Mouse (Mus musculus): ENCODE data around the gene Adgb. TPM values are rescaled to one million over a fixed set of nuclear protein-coding genes. Genes with fewer than 3 reads are reported as not detected.

Adgb gene
- polyA plus RNA-seq, 1 experiment: 2.0 TPM

GRCm38 (mm10) chr10:10314521-10314920 lies 157.6 kb downstream of the Adgb start:
- 67% methylated on average over 5 of the region's 5 CpGs for WGBS
- no peak for DNase-seq
- no peak overlapping the region for H3K4me3 ChIP-seq (replicated peaks; ENCODE audit: extremely low read depth, low read depth, low read length)
- TF ChIP-seq POLR2A (IDR thresholded peaks at IDR 0.05; ENCODE audit: borderline replicate concordance, extremely low read depth, low read depth, low read length) (no peak), CTCF (IDR thresholded peaks at IDR 0.05; ENCODE audit: insufficient read depth, low read length) (no peak)
- H3K4me1 ChIP-seq (ENCODE audit: control insufficient read depth, insufficient read depth, low read length): no peaks in the 10 kb centered on the region

- no peak for TF ChIP-seq CTCF (IDR thresholded peaks at IDR 0.05; ENCODE audit: insufficient read depth, low read length)
- TF ChIP-seq POLR2A (IDR thresholded peaks at IDR 0.05; ENCODE audit: borderline replicate concordance, extremely low read depth, low read depth, low read length): no peak
- Histone ChIP-seq H3K4me3 (replicated peaks; ENCODE audit: extremely low read depth, low read depth, low read length) (no peak overlapping the region), H3K4me1 (ENCODE audit: control insufficient read depth, insufficient read depth, low read length) (no peaks in the 10 kb centered on the region)
- 61% methylated on average over 8 of the region's 8 CpGs for WGBS
- DNase-seq: no peak
Observed at GRCm38 (mm10) chr10:10309877-10310426, 162.2 kb downstream of the Adgb start.

GRCm38 (mm10) chr10:10309056-10309455 lies 163.1 kb downstream of the Adgb start:
- TF ChIP-seq CTCF (IDR thresholded peaks at IDR 0.05; ENCODE audit: insufficient read depth, low read length) (no peak), POLR2A (IDR thresholded peaks at IDR 0.05; ENCODE audit: borderline replicate concordance, extremely low read depth, low read depth, low read length) (no peak)
- 79% methylated on average over 4 of the region's 4 CpGs for WGBS
- Histone ChIP-seq H3K4me3 (replicated peaks; ENCODE audit: extremely low read depth, low read depth, low read length) (no peak overlapping the region), H3K4me1 (ENCODE audit: control insufficient read depth, insufficient read depth, low read length) (no peaks in the 10 kb centered on the region)
- DNase-seq: no peak

- 35% methylated on average over 5 of the region's 5 CpGs for WGBS
- H3K4me3 ChIP-seq (replicated peaks; ENCODE audit: extremely low read depth, low read depth, low read length): no peak overlapping the region
- no peak for TF ChIP-seq POLR2A (IDR thresholded peaks at IDR 0.05; ENCODE audit: borderline replicate concordance, extremely low read depth, low read depth, low read length)
- TF ChIP-seq CTCF (IDR thresholded peaks at IDR 0.05; ENCODE audit: insufficient read depth, low read length): no peak
- no peaks in the 10 kb centered on the region for H3K4me1 ChIP-seq (ENCODE audit: control insufficient read depth, insufficient read depth, low read length)
- no peak for DNase-seq
Observed at GRCm38 (mm10) chr10:10307384-10307783, 164.7 kb downstream of the Adgb start.

- 77% methylated on average over 4 of the region's 4 CpGs for WGBS
Observed at GRCm38 (mm10) chr10:10304370-10304769, 167.8 kb downstream of the Adgb start.

GRCm38 (mm10) chr10:10301692-10302091 lies 170.4 kb downstream of the Adgb start:
- Histone ChIP-seq H3K4me3 (replicated peaks; ENCODE audit: extremely low read depth, low read depth, low read length) (no peak overlapping the region), H3K4me1 (ENCODE audit: control insufficient read depth, insufficient read depth, low read length) (no peaks in the 10 kb centered on the region)
- DNase-seq: no peak
- WGBS: 28% methylated on average over 4 of the region's 4 CpGs
- TF ChIP-seq CTCF (IDR thresholded peaks at IDR 0.05; ENCODE audit: insufficient read depth, low read length) (no peak), POLR2A (IDR thresholded peaks at IDR 0.05; ENCODE audit: borderline replicate concordance, extremely low read depth, low read depth, low read length) (no peak)

More at GRCm38 (mm10) chr10:10304370-10304769, 167.8 kb downstream of the Adgb start:
- TF ChIP-seq CTCF (IDR thresholded peaks at IDR 0.05; ENCODE audit: insufficient read depth, low read length): no peak
- no peak for TF ChIP-seq POLR2A (IDR thresholded peaks at IDR 0.05; ENCODE audit: borderline replicate concordance, extremely low read depth, low read depth, low read length)
- H3K4me3 ChIP-seq (replicated peaks; ENCODE audit: extremely low read depth, low read depth, low read length): no peak overlapping the region
- no peaks in the 10 kb centered on the region for H3K4me1 ChIP-seq (ENCODE audit: control insufficient read depth, insufficient read depth, low read length)
- no peak for DNase-seq

GRCm38 (mm10) chr10:10300915-10301439 lies 171.1 kb downstream of the Adgb start:
- WGBS: 60% methylated on average over 8 of the region's 8 CpGs
- Histone ChIP-seq H3K4me1 (ENCODE audit: control insufficient read depth, insufficient read depth, low read length) (no peaks in the 10 kb centered on the region), H3K4me3 (replicated peaks; ENCODE audit: extremely low read depth, low read depth, low read length) (no peak overlapping the region)
- no peak for DNase-seq
- TF ChIP-seq POLR2A (IDR thresholded peaks at IDR 0.05; ENCODE audit: borderline replicate concordance, extremely low read depth, low read depth, low read length): no peak
- no peak for TF ChIP-seq CTCF (IDR thresholded peaks at IDR 0.05; ENCODE audit: insufficient read depth, low read length)

GRCm38 (mm10) chr10:10299987-10300386 lies 172.1 kb downstream of the Adgb start:
- TF ChIP-seq CTCF (IDR thresholded peaks at IDR 0.05; ENCODE audit: insufficient read depth, low read length): no peak
- H3K4me1 ChIP-seq (ENCODE audit: control insufficient read depth, insufficient read depth, low read length): no peaks in the 10 kb centered on the region
- no peak for DNase-seq
- WGBS: 89% methylated on average over 4 of the region's 4 CpGs
- no peak overlapping the region for H3K4me3 ChIP-seq (replicated peaks; ENCODE audit: extremely low read depth, low read depth, low read length)

- no peak overlapping the region for H3K4me3 ChIP-seq (replicated peaks; ENCODE audit: extremely low read depth, low read depth, low read length)
- 65% methylated on average over 2 of the region's 2 CpGs for WGBS
- no peaks in the 10 kb centered on the region for H3K4me1 ChIP-seq (ENCODE audit: control insufficient read depth, insufficient read depth, low read length)
- TF ChIP-seq CTCF (IDR thresholded peaks at IDR 0.05; ENCODE audit: insufficient read depth, low read length) (no peak), POLR2A (IDR thresholded peaks at IDR 0.05; ENCODE audit: borderline replicate concordance, extremely low read depth, low read depth, low read length) (no peak)
- no peak for DNase-seq
Observed at GRCm38 (mm10) chr10:10287221-10287867, 184.8 kb downstream of the Adgb start.

Other genes starting within 250 kb of the Adgb start
- gene Rab32, start 85.9 kb upstream of the Adgb start, polyA plus RNA-seq (2012; rRNA removed): 11.6 and 12.4 TPM in 2 replicates
- gene Gm10944, start 209.0 kb upstream of the Adgb start, polyA plus RNA-seq (2012; rRNA removed): not detected in 2 replicates